Mouse (Mus musculus): ENCODE results near the gene Gm16427.
"Not testable (repeated sequence)": the region's sequence is repeated elsewhere in the genome, so short reads cannot be mapped to it uniquely, and the experiment has no call there.

The Gm16427 gene

GRCm38 (mm10) chr5:93540100-93540499, at the start of gene Gm16427:
Gene Gm16427 (minus strand): TSS chr5:93540200.
- not testable (repeated sequence) for DNase-seq (ENCODE audit: low read depth, low spot score)

All from CD4-positive, CD25-positive, alpha-beta regulatory T cell, adult 2 months (primary cell).